Mouse (Mus musculus) bone marrow macrophage, adult 2 months (primary cell): ENCODE measurements around the gene Eln. TPM values are rescaled to one million over a fixed set of nuclear protein-coding genes. Genes with fewer than 3 reads are reported as not detected.

Source experiments
- H3K27ac ChIP-seq: 2 replicates; pipeline ENCODE4 v1.5.1; 2012; ENCODE audit warnings: low read depth, low read length; ENCODE audit not compliant: insufficient read depth
- H3K4me1 ChIP-seq: 2 replicates; pipeline ENCODE4 v1.6.1; 2012; ENCODE audit warnings: low read length; ENCODE audit not compliant: control insufficient read depth, insufficient read depth
- H3K4me3 ChIP-seq: 2 replicates; pipeline ENCODE4 v1.5.1; 2012; ENCODE audit warnings: mild to moderate bottlenecking, low read length, moderate library complexity; ENCODE audit not compliant: insufficient read depth
- CTCF ChIP-seq: IDR thresholded peaks from 2 replicates; pipeline ENCODE4 v1.5.1; 2012; ENCODE audit warnings: low read depth, mild to moderate bottlenecking, low read length, moderate library complexity
- POLR2A ChIP-seq: IDR thresholded peaks from 2 replicates; pipeline ENCODE4 v1.6.1; 2012; ENCODE audit warnings: mild to moderate bottlenecking, low read depth, low read length, borderline replicate concordance
- polyA plus RNA-seq: library from polyadenylated mRNA; stranded (reverse); fragments of >200 nt; gene quantifications from 2 replicates; pipeline ENCODE4 v1.2.4, GENCODE M21; 2012; ENCODE audit not compliant: missing spikeins, insufficient read depth, insufficient read length

The Eln gene
- polyA plus RNA-seq, 1 experiment = not detected

DNA sequence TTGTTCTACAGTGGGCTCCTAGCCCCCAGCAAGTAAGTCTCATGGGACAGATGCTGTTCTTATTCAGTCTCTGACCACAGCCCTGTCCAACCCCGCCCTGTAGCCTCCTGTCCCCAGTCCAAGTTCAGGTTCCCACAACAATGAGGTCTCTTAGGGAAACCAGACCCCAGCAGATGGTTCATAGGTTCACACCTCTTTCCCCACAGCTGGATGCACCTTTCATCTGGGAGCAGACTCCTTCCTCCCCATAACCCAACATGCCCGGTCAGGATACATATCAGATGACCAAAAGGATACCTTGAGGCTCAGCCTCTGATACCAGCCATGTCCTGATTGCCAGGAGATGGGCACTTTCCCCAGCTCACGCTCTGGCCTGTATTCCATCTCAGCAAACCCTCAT lies 1.3 kb downstream of the Eln start:
- Histone ChIP-seq H3K27ac (no peak overlapping the region), H3K4me1 (no peaks in the 10 kb centered on the region; the same call in 1 of the 2 replicates), H3K4me3 (no peak overlapping the region)
- TF ChIP-seq CTCF = no peak
- no peak for TF ChIP-seq POLR2A

DNA sequence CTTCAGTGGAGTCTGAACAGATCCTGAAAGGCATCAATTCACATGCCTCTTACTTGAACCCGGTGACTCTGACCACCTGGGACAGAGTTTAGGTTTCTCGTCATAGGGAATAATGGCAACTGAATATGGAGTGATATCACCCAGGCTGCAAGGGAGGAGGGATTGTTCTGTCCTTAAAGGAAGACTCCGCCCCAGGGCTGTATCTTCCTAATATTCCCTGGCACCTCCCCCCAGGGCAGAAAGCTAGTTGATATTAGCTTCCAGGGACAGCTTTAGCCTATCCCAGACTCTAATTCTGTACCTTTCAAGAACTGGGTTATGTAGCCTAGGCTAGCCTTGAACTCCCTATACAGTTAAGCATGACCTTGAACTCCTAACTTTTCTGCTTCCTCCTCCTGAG lies 2.1 kb downstream of the Eln start:
- H3K27ac ChIP-seq = no peak overlapping the region
- H3K4me3 ChIP-seq = no peak overlapping the region
- TF ChIP-seq CTCF = no peak
- no peak for TF ChIP-seq POLR2A
- H3K4me1 ChIP-seq = no peaks in the 10 kb centered on the region; the same call in 1 of the 2 replicates

DNA sequence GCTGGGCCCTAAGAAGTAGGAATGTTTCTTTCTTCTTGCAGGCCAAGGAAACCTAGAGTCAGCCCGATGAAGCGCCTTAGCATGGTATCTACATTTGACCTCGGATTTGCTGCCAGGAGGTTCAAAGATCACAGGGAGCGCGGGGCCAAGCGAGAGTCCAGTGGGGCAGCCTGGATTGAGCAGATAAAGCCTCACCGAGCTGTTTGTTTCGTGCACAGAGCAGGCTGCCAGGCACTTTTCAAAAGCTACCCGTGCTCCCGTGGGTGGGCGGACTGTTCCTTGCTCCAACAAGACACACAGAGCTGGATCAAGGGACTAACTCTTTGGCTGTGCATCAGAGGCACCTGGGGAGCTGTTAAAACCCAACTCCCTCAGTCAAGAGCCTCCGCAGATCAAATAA lies 3.1 kb downstream of the Eln start:
- TF ChIP-seq POLR2A = no peak
- no peak for TF ChIP-seq CTCF
- Histone ChIP-seq H3K4me3 (no peak overlapping the region), H3K27ac (no peak overlapping the region), H3K4me1 (no peaks in the 10 kb centered on the region; the same call in 1 of the 2 replicates)

DNA sequence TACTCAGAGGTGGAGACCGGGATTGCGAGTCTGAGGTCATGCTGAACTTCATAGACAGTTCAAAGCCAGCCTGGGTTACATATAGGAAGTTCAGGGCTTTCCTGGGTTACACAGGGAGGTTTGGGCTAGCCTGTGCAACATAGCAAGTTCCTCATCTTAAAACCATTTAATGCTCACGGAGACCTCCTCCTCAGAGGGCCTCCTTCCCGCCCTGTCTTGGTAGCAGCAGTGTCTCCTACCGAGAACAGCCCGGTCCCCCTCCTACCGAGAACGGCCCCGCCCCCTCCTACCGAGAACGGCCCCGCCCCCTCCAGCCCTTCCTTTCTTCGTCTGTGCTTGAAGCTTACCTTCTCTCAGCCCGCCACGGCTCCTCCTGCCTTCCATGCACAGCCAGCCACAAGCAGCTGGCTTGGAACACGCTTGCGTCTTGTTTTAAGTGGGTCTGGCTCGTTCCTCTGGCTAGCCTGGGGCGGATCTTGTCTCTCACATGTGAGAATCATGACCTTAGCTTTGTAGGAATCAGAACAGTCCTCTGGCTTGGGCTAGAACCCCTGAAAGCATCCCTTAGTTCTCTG lies 4.8 kb downstream of the Eln start:
- no peak overlapping the region for H3K27ac ChIP-seq
- H3K4me1 ChIP-seq = no peaks in the 10 kb centered on the region; the same call in 1 of the 2 replicates
- no peak overlapping the region for H3K4me3 ChIP-seq
- TF ChIP-seq CTCF = no peak
- TF ChIP-seq POLR2A = no peak

DNA sequence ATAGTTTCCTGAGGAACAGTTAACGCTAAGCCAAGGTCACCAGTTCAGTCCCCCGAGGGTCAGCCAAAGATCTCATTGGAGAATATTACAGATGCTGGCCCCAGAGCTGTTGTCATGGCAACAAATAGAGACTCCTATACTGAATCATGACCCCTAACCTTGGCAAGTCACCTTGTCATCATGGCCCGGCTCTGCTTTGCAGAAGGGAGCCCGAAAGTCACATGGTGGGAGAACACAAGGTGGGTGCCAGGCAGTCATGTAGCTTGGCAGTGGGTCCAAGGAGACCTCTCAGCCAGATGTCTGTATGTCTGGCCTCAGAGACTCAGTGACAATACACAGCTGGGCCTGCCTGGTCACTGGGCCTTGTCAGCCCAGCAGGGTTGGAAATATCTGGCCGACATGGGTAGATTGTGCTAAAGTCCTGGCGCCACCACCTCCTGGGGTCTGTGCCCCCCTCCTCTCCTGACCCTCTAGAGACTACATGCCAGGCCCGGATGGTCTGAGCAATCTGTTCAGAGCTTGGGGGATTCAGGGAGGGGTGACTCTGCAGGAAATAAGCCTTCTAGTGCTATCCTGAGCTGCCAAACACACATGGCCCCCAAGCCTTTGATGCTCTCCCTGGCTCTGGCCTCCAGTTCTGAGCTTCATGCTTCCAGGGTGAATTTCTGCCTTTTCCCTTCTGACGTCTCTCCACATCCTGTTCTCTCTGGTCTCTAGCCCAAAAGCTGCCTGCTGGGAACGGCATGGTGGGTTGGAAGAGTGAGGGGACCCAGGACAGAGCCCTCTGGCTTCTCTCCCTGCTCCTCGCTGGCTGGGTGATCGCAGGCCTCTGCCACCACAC lies 6.4 kb downstream of the Eln start:
- no peak for TF ChIP-seq POLR2A
- TF ChIP-seq CTCF = no peak
- no peaks in the 10 kb centered on the region; the same call in 1 of the 2 replicates for H3K4me1 ChIP-seq
- no peak overlapping the region for H3K27ac ChIP-seq
- no peak overlapping the region for H3K4me3 ChIP-seq

DNA sequence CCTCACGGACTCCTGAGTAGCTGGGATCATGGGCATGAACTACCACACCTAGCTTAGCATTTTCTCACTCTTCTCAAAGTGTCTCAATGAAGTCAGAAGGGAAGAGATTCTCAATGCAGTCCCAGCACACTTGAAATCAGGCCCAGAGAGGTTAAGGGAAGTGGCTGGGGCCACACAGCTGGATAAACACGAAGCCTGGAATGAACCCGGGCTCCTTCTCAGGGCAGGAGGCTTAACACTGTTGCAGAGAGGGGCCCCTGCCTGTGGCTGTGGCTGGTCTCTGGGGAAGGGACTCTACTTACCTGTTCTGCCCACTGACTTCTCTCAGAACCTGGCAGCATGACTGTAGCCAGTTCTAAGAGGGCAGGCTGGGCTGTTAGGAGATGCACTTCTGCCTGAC lies 7.2 kb downstream of the Eln start:
- Histone ChIP-seq H3K4me1 (no peaks in the 10 kb centered on the region; the same call in 1 of the 2 replicates), H3K27ac (no peak overlapping the region), H3K4me3 (no peak overlapping the region)
- no peak for TF ChIP-seq CTCF
- no peak for TF ChIP-seq POLR2A

DNA sequence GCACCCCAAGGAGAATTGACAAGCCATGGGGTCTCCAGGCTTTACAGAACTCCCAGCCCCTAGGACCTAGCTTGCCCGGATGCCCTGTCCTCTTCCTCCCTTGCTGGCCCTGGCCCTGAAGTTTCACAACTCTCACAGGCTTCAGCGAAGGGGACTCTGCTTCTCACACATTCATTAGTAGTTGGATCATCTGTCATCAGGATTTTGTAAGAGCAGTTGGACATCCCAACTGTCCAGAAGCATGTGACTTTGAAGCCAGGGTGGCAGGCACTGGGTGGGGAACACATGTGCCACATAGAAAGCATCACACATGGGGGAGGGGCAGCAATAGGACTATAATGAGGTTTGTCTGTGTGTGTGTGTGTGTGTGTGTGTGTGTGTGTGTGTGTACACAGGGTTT lies 12.2 kb downstream of the Eln start:
- no peak overlapping the region for H3K27ac ChIP-seq
- no peak for TF ChIP-seq POLR2A
- TF ChIP-seq CTCF = no peak
- H3K4me1 ChIP-seq = no peaks in the 10 kb centered on the region
- H3K4me3 ChIP-seq = no peak overlapping the region

DNA sequence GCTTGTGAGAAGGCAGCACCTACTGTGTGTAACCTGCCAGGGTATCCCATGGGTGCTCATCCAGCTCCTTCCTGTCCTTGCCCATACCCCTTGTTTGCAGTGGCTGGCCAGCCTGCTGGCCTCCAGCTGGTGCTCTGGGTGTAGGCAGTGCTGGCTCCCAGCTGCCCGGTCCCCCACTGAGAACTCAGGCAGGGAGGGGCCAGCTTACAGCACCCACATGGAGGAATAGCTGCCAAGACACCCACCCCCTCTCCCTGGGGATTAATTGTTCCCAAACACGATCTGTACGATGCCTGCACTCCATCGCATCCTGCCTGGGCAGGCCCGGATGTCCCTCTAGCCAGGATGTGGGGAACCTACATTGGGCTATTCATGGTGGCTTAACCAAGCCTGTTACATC lies 13.1 kb downstream of the Eln start:
- Histone ChIP-seq H3K4me3 (no peak overlapping the region), H3K4me1 (no peaks in the 10 kb centered on the region), H3K27ac (no peak overlapping the region)
- TF ChIP-seq POLR2A = no peak
- no peak for TF ChIP-seq CTCF

DNA sequence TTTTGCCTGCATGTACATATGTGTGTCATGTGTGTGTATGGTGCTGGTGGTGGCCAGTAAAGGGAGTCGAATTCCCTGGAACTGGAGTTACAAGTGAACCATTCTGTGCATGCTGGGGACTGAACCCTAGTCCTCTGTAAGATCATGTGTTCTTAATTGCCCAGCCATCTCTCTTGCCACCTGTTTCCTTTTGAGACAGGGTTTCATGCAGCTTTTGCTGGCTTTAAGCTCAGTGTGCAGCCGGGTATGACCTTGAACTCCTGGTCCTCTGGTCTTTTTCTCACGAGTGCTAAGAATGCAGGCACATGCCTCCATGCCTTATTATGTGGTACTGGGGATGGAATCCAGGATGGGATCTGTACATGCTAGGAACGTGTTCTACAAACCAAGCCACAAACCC lies 13.9 kb downstream of the Eln start:
- TF ChIP-seq CTCF (no peak), POLR2A (no peak)
- no peaks in the 10 kb centered on the region for H3K4me1 ChIP-seq
- H3K27ac ChIP-seq = no peak overlapping the region
- H3K4me3 ChIP-seq = no peak overlapping the region

DNA sequence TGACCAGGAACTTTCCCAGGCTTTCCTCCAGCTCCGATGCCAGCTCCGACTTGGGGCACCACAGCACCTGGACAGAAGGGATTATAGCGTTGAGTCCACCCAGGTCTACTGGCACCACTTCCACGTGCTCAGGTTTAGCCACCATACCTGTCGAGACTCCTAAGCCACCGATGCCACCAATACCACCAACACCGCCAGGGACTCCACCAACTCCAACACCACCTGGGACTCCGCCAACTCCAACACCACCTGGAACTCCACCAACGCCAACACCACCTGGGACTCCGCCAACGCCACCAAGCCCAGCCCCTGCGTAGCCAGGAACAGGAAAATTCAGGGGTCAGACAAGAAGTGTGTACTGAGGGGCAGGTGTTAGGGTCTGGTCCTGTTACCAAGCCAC lies 18.0 kb downstream of the Eln start:
- TF ChIP-seq CTCF = no peak
- no peak for TF ChIP-seq POLR2A
- Histone ChIP-seq H3K27ac (no peak overlapping the region), H3K4me1 (peaks cover 9% of the 10 kb centered on the region), H3K4me3 (no peak overlapping the region)
